In genomic region chr16:15252666-15253347, GRCm38 (mm10) we compare ENCODE assay signal across 8 mouse cellular contexts.
A peak's percentile ranks its signal among the peaks of the same experiment; 100 is the strongest.
DNase-seq lines count a peak whose midpoint lies in the region; ATAC-seq and TF ChIP-seq lines count a peak whose summit lies in the region.

No protein-coding gene starts in this region.

- H3K27ac ChIP-seq in heart, postnatal 0 days (ENCODE audit: low read depth): peak overlapping the region; percentile 48
- peak overlapping the region; percentile 39; the same call in 1 of the 2 replicates for H3K27ac ChIP-seq in limb, embryonic 15.5 days
- H3K27ac ChIP-seq in hindbrain, embryonic 13.5 days: no peak overlapping the region

- WGBS in heart, postnatal 0 days: 60% methylated on average over 6 of the region's 6 CpGs
- WGBS in limb, embryonic 15.5 days: 58% methylated on average over 6 of the region's 6 CpGs
- 84% methylated on average over 6 of the region's 6 CpGs for WGBS in hindbrain, embryonic 13.5 days

- no peak overlapping the region for H3K4me2 ChIP-seq in heart, postnatal 0 days (ENCODE audit: low read depth, low read length)
- no peak overlapping the region for H3K4me2 ChIP-seq in limb, embryonic 15.5 days
- no peak overlapping the region for H3K4me2 ChIP-seq in hindbrain, embryonic 13.5 days

- no peaks in the 10 kb centered on the region for H3K36me3 ChIP-seq in heart, postnatal 0 days (replicated peaks; ENCODE audit: control insufficient read depth, insufficient read depth, low read length)
- no peaks in the 10 kb centered on the region for H3K36me3 ChIP-seq in limb, embryonic 15.5 days
- H3K36me3 ChIP-seq in hindbrain, embryonic 13.5 days: no peaks in the 10 kb centered on the region

- H3K4me1 ChIP-seq in heart, postnatal 0 days (ENCODE audit: control insufficient read depth, insufficient read depth): no peaks in the 10 kb centered on the region
- H3K4me1 ChIP-seq in limb, embryonic 15.5 days: peaks cover 16% of the 10 kb centered on the region; the same call in 1 of the 2 replicates
- no peaks in the 10 kb centered on the region for H3K4me1 ChIP-seq in hindbrain, embryonic 13.5 days (replicated peaks)

- no peak overlapping the region for H3K9ac ChIP-seq in heart, postnatal 0 days (replicated peaks; ENCODE audit: low read depth, low read length)
- H3K9ac ChIP-seq in limb, embryonic 15.5 days: no peak overlapping the region
- H3K9ac ChIP-seq in hindbrain, embryonic 13.5 days: no peak overlapping the region

- no peak for TF ChIP-seq CTCF in Patski (IDR thresholded peaks at IDR 0.05)
- TF ChIP-seq CTCF in heart, postnatal 0 days (IDR thresholded peaks at IDR 0.05; ENCODE audit: low read depth): no peak

- no peaks in the 10 kb centered on the region for H3K9me3 ChIP-seq in heart, postnatal 0 days (replicated peaks; ENCODE audit: control insufficient read depth, low read length)
- no peaks in the 10 kb centered on the region for H3K9me3 ChIP-seq in limb, embryonic 15.5 days
- H3K9me3 ChIP-seq in hindbrain, embryonic 13.5 days: no peaks in the 10 kb centered on the region

- CTCF ChIA-PET in Patski (lab: Charles Lee): interaction anchor here (1.1 to 1.5 kb wide), 3 partner anchors 16 to 61 kb away, joined by 3 read pairs; no protein-coding TSS in a partner anchor

- peak; percentile 9 for DNase-seq in gastrocnemius, adult 18-20 months (ENCODE audit: low spot score)
- no peak for DNase-seq in gastrocnemius, postnatal 36 days
- DNase-seq in Patski (ENCODE audit: low read depth, low spot score): peak; percentile 35
- DNase-seq in heart, postnatal 0 days (ENCODE audit: low spot score): peak; percentile 30
- no peak for DNase-seq in cerebellum, postnatal 36 days
- no peak for DNase-seq in layer of hippocampus, postnatal 10 days (ENCODE audit: low spot score in 2 of 2)

- no peak overlapping the region for H3K4me3 ChIP-seq in heart, postnatal 0 days (ENCODE audit: low read depth, low read length)
- no peak overlapping the region for H3K4me3 ChIP-seq in limb, embryonic 15.5 days
- no peak overlapping the region for H3K4me3 ChIP-seq in hindbrain, embryonic 13.5 days

- in situ Hi-C loops in Patski (cut with MboI; ENCODE audit: low pct_unique_long_range_greater_than_20kb): no loop called here

- ATAC-seq in Patski: peak; percentile 63
- ATAC-seq in heart, postnatal 0 days (ENCODE audit: insufficient read depth, low read depth): peak; percentile 36
- ATAC-seq in limb, embryonic 15.5 days (ENCODE audit: insufficient number of reproducible peaks, low FRiP score, low TSS enrichment, low read depth): peak; percentile 48; the same call in 1 of the 2 replicates
- no peak for ATAC-seq in hindbrain, embryonic 13.5 days (ENCODE audit: low FRiP score)

- TF ChIP-seq EP300 in heart, postnatal 0 days (IDR thresholded peaks at IDR 0.05; ENCODE audit: low read depth): no peak

- POLR2A ChIA-PET in Patski (lab: Charles Lee): no interaction called here

- intact Hi-C loops in gastrocnemius, postnatal 36 days (cut with DNase I): no loop called here

- H3K27me3 ChIP-seq in Patski: no peaks in the 10 kb centered on the region
- no peaks in the 10 kb centered on the region for H3K27me3 ChIP-seq in heart, postnatal 0 days (ENCODE audit: control insufficient read depth, insufficient read depth, low read length)
- H3K27me3 ChIP-seq in limb, embryonic 15.5 days: no peaks in the 10 kb centered on the region
- H3K27me3 ChIP-seq in hindbrain, embryonic 13.5 days: no peaks in the 10 kb centered on the region

Comparison
In these comparisons a context has a peak if more than half of its experiments do, and no peak if none do; other contexts are left out.
1. DNase-seq: peak in gastrocnemius, adult 18-20 months (single experiment), Patski (single experiment) and heart, postnatal 0 days (single experiment); none in gastrocnemius, postnatal 36 days (0 of 2), cerebellum, postnatal 36 days (0 of 2) and layer of hippocampus, postnatal 10 days (0 of 2).